Mouse (Mus musculus): Measurements from ENCODE around the gene Ptpn14.

DNA sequence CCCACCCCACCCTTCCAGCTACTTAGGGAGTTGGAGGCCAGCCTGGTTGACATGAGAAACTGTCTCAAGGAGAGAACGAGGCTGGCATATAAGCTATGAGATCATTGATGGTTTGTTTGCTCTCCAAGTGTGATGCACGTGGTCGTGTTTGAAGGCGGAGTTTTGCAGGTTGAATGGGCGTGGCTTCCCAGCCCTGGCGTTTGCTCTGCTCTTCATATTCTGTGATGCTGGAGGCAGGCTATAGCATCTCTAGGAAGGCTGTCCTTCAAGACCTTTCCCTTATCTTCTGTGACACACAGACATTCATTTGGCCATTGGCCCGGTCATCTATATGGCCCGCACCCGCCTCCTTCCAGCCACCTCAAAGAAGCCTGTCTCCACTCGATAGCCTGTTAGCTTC, 39.1 kb downstream of the Ptpn14 start:
- no peak for TF ChIP-seq POLR2A (IDR thresholded peaks at IDR 0.05; ENCODE audit: borderline replicate concordance, control insufficient read depth, low read depth, low read length)
- no peak for TF ChIP-seq CTCF (IDR thresholded peaks at IDR 0.05; ENCODE audit: control insufficient read depth, insufficient read depth, low read length)
